ENCODE assay signal across 25 mouse cellular contexts in genomic region chr16:44122122-44122521, GRCm38 (mm10). TPM values are rescaled to one million over a fixed set of nuclear protein-coding genes. Genes with fewer than 3 reads are reported as not detected.
DNase-seq lines count a peak whose midpoint lies in the region; ATAC-seq and TF ChIP-seq lines count a peak whose summit lies in the region.
"Had no signal": no experiment of that assay in that cellular context is flagged by ENCODE, and none has a peak within 500 bp of the region (broad histone marks: within the 10 kb centered on the region; RNA-seq: fewer than 3 reads in every experiment).

No protein-coding gene starts in this region.

- WGBS in heart, adult 2 months, result 65% methylated on average over 6 of the region's 6 CpGs
- WGBS in heart, embryonic 11.5 days (ENCODE audit: insufficient replicate concordance), result 81% methylated on average over 6 of the region's 6 CpGs
- WGBS in olfactory bulb, adult 2 months, result 86% methylated on average over 6 of the region's 6 CpGs

- intact Hi-C loops in heart, adult 2 months (cut with DNase I), result no loop called here

- no peak for TF ChIP-seq POLR2A in heart, adult 2 months (IDR thresholded peaks at IDR 0.05; ENCODE audit: insufficient read depth, low read depth, low read length)
- TF ChIP-seq POLR2A in bone marrow macrophage, adult 2 months (IDR thresholded peaks at IDR 0.05; ENCODE audit: borderline replicate concordance, low read depth, low read length), result no peak
- TF ChIP-seq POLR2A in olfactory bulb, adult 2 months (IDR thresholded peaks at IDR 0.05; ENCODE audit: insufficient read depth, low read depth, low read length), result no peak

- H3K79me2 ChIP-seq in heart, adult 2 months (replicated peaks; ENCODE audit: control insufficient read depth, insufficient read depth, low read length), result peaks cover 3% of the 10 kb centered on the region; the same call in 1 of the 2 replicates

- peak overlapping the region; percentile 5 for H3K27ac ChIP-seq in heart, adult 2 months
- no peak overlapping the region for H3K27ac ChIP-seq in heart, embryonic 11.5 days (ENCODE audit: low read depth, low read length)
- H3K27ac ChIP-seq in bone marrow macrophage, adult 2 months (ENCODE audit: insufficient read depth, low read depth, low read length), result peak overlapping the region; percentile 99
- peak overlapping the region; percentile 86 for H3K27ac ChIP-seq in olfactory bulb, adult 2 months (ENCODE audit: insufficient read depth, low read depth, low read length)
- H3K27ac ChIP-seq: embryonic facial prominence, embryonic 12.5 days; heart, embryonic 15.5 days; liver, embryonic 15.5 days; midbrain, embryonic 10.5 days; midbrain, embryonic 15.5 days had no signal

- no peaks in the 10 kb centered on the region for H3K27me3 ChIP-seq in heart, adult 2 months (ENCODE audit: control insufficient read depth, insufficient read depth, low read length)
- H3K27me3 ChIP-seq in heart, embryonic 11.5 days (ENCODE audit: control insufficient read depth, insufficient read depth, low read length), result no peaks in the 10 kb centered on the region
- H3K27me3 ChIP-seq: embryonic facial prominence, embryonic 12.5 days; heart, embryonic 15.5 days; liver, embryonic 15.5 days; midbrain, embryonic 15.5 days had no signal

- no peak overlapping the region for H3K9ac ChIP-seq in heart, adult 2 months (ENCODE audit: low read depth, low read length)
- H3K9ac ChIP-seq in heart, embryonic 11.5 days (ENCODE audit: low read depth, low read length), result no peak overlapping the region
- H3K9ac ChIP-seq: embryonic facial prominence, embryonic 12.5 days; heart, embryonic 15.5 days; liver, embryonic 15.5 days; lung, embryonic 14.5 days; midbrain, embryonic 15.5 days had no signal

- TF ChIP-seq CTCF in heart, adult 2 months (IDR thresholded peaks at IDR 0.05), result no peak
- no peak for TF ChIP-seq CTCF in bone marrow macrophage, adult 2 months (IDR thresholded peaks at IDR 0.05; ENCODE audit: low read depth, low read length)
- TF ChIP-seq CTCF in olfactory bulb, adult 2 months (IDR thresholded peaks at IDR 0.05; ENCODE audit: insufficient read depth, low read depth, low read length), result no peak

- ATAC-seq in heart, embryonic 11.5 days (replicated peaks; ENCODE audit: insufficient number of reproducible peaks, low FRiP score, low TSS enrichment), result no peak
- ATAC-seq: activated CD4-positive, CD25-positive, alpha-beta regulatory T cell, adult 4 months; forebrain, embryonic 14.5 days; midbrain, embryonic 15.5 days had no signal

- peaks cover 11% of the 10 kb centered on the region for H3K36me3 ChIP-seq in heart, adult 2 months (ENCODE audit: control insufficient read depth, insufficient read depth, low read length)
- H3K36me3 ChIP-seq in heart, embryonic 11.5 days (ENCODE audit: control insufficient read depth, insufficient read depth, low read length), result no peaks in the 10 kb centered on the region
- H3K36me3 ChIP-seq: embryonic facial prominence, embryonic 12.5 days; heart, embryonic 15.5 days; liver, embryonic 15.5 days; midbrain, embryonic 15.5 days had no signal

- H3K4me2 ChIP-seq in heart, embryonic 11.5 days, result no peak overlapping the region
- H3K4me2 ChIP-seq: embryonic facial prominence, embryonic 12.5 days; heart, embryonic 15.5 days; liver, embryonic 15.5 days; lung, embryonic 14.5 days; midbrain, embryonic 15.5 days had no signal

- H3K4me1 ChIP-seq in heart, adult 2 months (ENCODE audit: control insufficient read depth, insufficient read depth, low read length), result peaks cover 12% of the 10 kb centered on the region
- H3K4me1 ChIP-seq in heart, embryonic 11.5 days (ENCODE audit: control insufficient read depth, insufficient read depth, low read length), result no peaks in the 10 kb centered on the region
- H3K4me1 ChIP-seq in bone marrow macrophage, adult 2 months (ENCODE audit: control insufficient read depth, insufficient read depth, low read length), result peaks cover 61% of the 10 kb centered on the region
- H3K4me1 ChIP-seq in olfactory bulb, adult 2 months (ENCODE audit: control insufficient read depth, insufficient read depth, low read length), result peaks cover 12% of the 10 kb centered on the region
- H3K4me1 ChIP-seq: heart, embryonic 15.5 days; liver, embryonic 15.5 days; midbrain, embryonic 10.5 days; midbrain, embryonic 15.5 days had no signal

- DNase-seq in cerebellum, adult 9-10 months, result peak; percentile 56
- DNase-seq in cerebellum, postnatal 10 days, result no peak
- DNase-seq in heart, adult 2 months, result no peak
- DNase-seq in kidney, adult 11 months, result no peak
- DNase-seq: adrenal gland, adult 2 months; adrenal gland, postnatal 36 days; embryo, embryonic 11 days; gastrocnemius, postnatal 36 days; kidney, adult 2 months; kidney, postnatal 36 days; liver; lung, embryonic 14.5 days; lung, postnatal 14 days; spleen, adult 18-20 months; thymus, postnatal 36 days had no signal

- no peaks in the 10 kb centered on the region for H3K9me3 ChIP-seq in heart, embryonic 11.5 days (replicated peaks; ENCODE audit: control insufficient read depth, low read length)
- H3K9me3 ChIP-seq: embryonic facial prominence, embryonic 12.5 days; heart, embryonic 15.5 days; liver, embryonic 15.5 days; midbrain, embryonic 10.5 days; midbrain, embryonic 15.5 days had no signal

- no peak overlapping the region for H3K4me3 ChIP-seq in heart, adult 2 months
- no peak overlapping the region for H3K4me3 ChIP-seq in heart, embryonic 11.5 days (ENCODE audit: low read depth, low read length)
- H3K4me3 ChIP-seq in bone marrow macrophage, adult 2 months (ENCODE audit: insufficient read depth, low read length), result no peak overlapping the region
- no peak overlapping the region for H3K4me3 ChIP-seq in olfactory bulb, adult 2 months (ENCODE audit: insufficient read depth, low read depth, low read length)
- H3K4me3 ChIP-seq: embryonic facial prominence, embryonic 12.5 days; heart, embryonic 15.5 days; liver, embryonic 15.5 days; midbrain, embryonic 10.5 days; midbrain, embryonic 15.5 days had no signal

- TF ChIP-seq EP300 in heart, adult 2 months (IDR thresholded peaks at IDR 0.05; ENCODE audit: insufficient read depth, low read depth, low read length), result no peak

RNA-seq across cellular contexts. Expression of gene Atp6v1a, which starts 17.4 kb away (rescaled TPM):
- 10 to 100 TPM; 24.2 to 25.3 TPM for total RNA-seq in heart, adult 2 months (2021)
- polyA plus RNA-seq in heart, adult 2 months (2012; rRNA removed), result 8.3 and 19.2 TPM in 2 replicates
- 47.0 and 53.6 TPM in 2 replicates for polyA plus RNA-seq in heart, embryonic 11.5 days (2014; fragmentation: Nextera tagmentation; extraction: Ambion mirVana)
- 244 and 271 TPM in 2 replicates for polyA plus RNA-seq in bone marrow macrophage, adult 2 months (2012; ENCODE audit: insufficient read depth, insufficient read length, missing spikeins)
- 173 and 235 TPM in 2 replicates for polyA plus RNA-seq in olfactory bulb, adult 2 months (2012; ENCODE audit: insufficient read depth, insufficient read length, low replicate concordance, missing spikeins)

RNA-seq across cellular contexts. Expression of gene Naa50, which starts 17.5 kb away (rescaled TPM):
- total RNA-seq in heart, adult 2 months (2021), result 10 to 100 TPM; 57.6 to 62.1 TPM
- 6.6 and 13.4 TPM in 2 replicates for polyA plus RNA-seq in heart, adult 2 months (2012; rRNA removed)
- 58.5 and 75.5 TPM in 2 replicates for polyA plus RNA-seq in heart, embryonic 11.5 days (2014; fragmentation: Nextera tagmentation; extraction: Ambion mirVana)
- polyA plus RNA-seq in bone marrow macrophage, adult 2 months (2012; ENCODE audit: insufficient read depth, insufficient read length, missing spikeins), result 67.2 TPM in 2 replicates
- polyA plus RNA-seq in olfactory bulb, adult 2 months (2012; ENCODE audit: insufficient read depth, insufficient read length, low replicate concordance, missing spikeins), result not detected in 2 replicates

RNA-seq across cellular contexts. Expression of gene Usf3, which starts 50.9 kb away (rescaled TPM):
- 10 to 100 TPM; 16.5 to 21.2 TPM for total RNA-seq in heart, adult 2 months (2021)
- 5.9 and 8.1 TPM in 2 replicates for polyA plus RNA-seq in heart, adult 2 months (2012; rRNA removed)
- polyA plus RNA-seq in heart, embryonic 11.5 days (2014; fragmentation: Nextera tagmentation; extraction: Ambion mirVana), result 4.2 TPM in 2 replicates
- polyA plus RNA-seq in bone marrow macrophage, adult 2 months (2012; ENCODE audit: insufficient read depth, insufficient read length, missing spikeins), result 13.6 and 18.4 TPM in 2 replicates
- not detected in 2 replicates for polyA plus RNA-seq in olfactory bulb, adult 2 months (2012; ENCODE audit: insufficient read depth, insufficient read length, low replicate concordance, missing spikeins)

RNA-seq across cellular contexts. Expression of gene Gramd1c, which starts 59.0 kb away (rescaled TPM):
- under 1 TPM; 0.37 to 0.50 TPM for total RNA-seq in heart, adult 2 months (2021)
- polyA plus RNA-seq in heart, adult 2 months (2012; rRNA removed), result 0.37 and 1.1 TPM in 2 replicates
- polyA plus RNA-seq in heart, embryonic 11.5 days (2014; fragmentation: Nextera tagmentation; extraction: Ambion mirVana), result 6.3 and 10.4 TPM in 2 replicates
- 0.39 TPM in 1 of 2 replicates, not detected in the other for polyA plus RNA-seq in bone marrow macrophage, adult 2 months (2012; ENCODE audit: insufficient read depth, insufficient read length, missing spikeins)
- not detected in 2 replicates for polyA plus RNA-seq in olfactory bulb, adult 2 months (2012; ENCODE audit: insufficient read depth, insufficient read length, low replicate concordance, missing spikeins)
